Mouse (Mus musculus): ENCODE measurements around the gene Jmjd8. TPM values are rescaled to one million over a fixed set of nuclear protein-coding genes. Genes with fewer than 3 reads are reported as not detected.

The Jmjd8 gene
- polyA plus RNA-seq (2015; fragmentation: Illumina TruSeq; extraction: RNeasy Lipid Tissue Mini Kit (QIAGEN cat#74804); ENCODE audit: insufficient read depth, low read depth, low replicate concordance), result 31.5 TPM

GRCm38 (mm10) chr17:25828712-25829557, at the start of gene Jmjd8:
Jmjd8 (plus strand) TSS chr17:25828867.

GRCm38 (mm10) chr17:25785281-25785745, 43.4 kb upstream of the Jmjd8 start, which contains the start of gene Haghl:
Haghl (minus strand) TSS chr17:25785673.

GRCm38 (mm10) chr17:25786280-25786679, 42.4 kb upstream of the Jmjd8 start, which contains the start of gene Ccdc78:
Ccdc78 (plus strand) TSS chr17:25786580.

GRCm38 (mm10) chr17:25792615-25793014, 36.1 kb upstream of the Jmjd8 start, which contains the start of gene Fam173a:
Fam173a (minus strand) TSS chr17:25792901.

GRCm38 (mm10) chr17:25795609-25796092, 33.0 kb upstream of the Jmjd8 start, which contains the start of gene AC134908.4:
AC134908.4 (minus strand) TSS chr17:25795659.

GRCm38 (mm10) chr17:25796951-25797369, 31.7 kb upstream of the Jmjd8 start, which contains the start of gene Metrn:
Metrn (minus strand) TSS chr17:25797136.

GRCm38 (mm10) chr17:25808789-25809605, 19.7 kb upstream of the Jmjd8 start, which contains the start of gene Fbxl16:
Fbxl16 (plus strand) TSS chr17:25809085.

GRCm38 (mm10) chr17:25823452-25823851, 5.2 kb upstream of the Jmjd8 start, which contains the start of gene Wdr24:
Wdr24 (plus strand) TSS chr17:25823627.

GRCm38 (mm10) chr17:25833291-25833663, 4.6 kb downstream of the Jmjd8 start, which contains the start of gene Stub1:
Stub1 (minus strand) TSS chr17:25833404.

GRCm38 (mm10) chr17:25837076-25837410, 8.4 kb downstream of the Jmjd8 start, which contains the start of gene Rhbdl1:
Rhbdl1 (minus strand) TSS chr17:25837295.

GRCm38 (mm10) chr17:25841117-25841880, 12.6 kb downstream of the Jmjd8 start, which contains the start of gene Gm20683:
Gm20683 (minus strand) TSS chr17:25841763.

GRCm38 (mm10) chr17:25844396-25844901, 15.8 kb downstream of the Jmjd8 start, which contains the start of gene Rhot2:
Rhot2 (minus strand) TSS chr17:25844851.

GRCm38 (mm10) chr17:25860832-25861703, 32.4 kb downstream of the Jmjd8 start, which contains the start of gene Wdr90:
Wdr90 (minus strand) TSS chr17:25861501.

GRCm38 (mm10) chr17:25868601-25869191, 40.0 kb downstream of the Jmjd8 start, which contains the start of gene Mcrip2:
Mcrip2 (minus strand) TSS chr17:25868764.

GRCm38 (mm10) chr17:25874721-25875170, 46.1 kb downstream of the Jmjd8 start, which contains the start of gene Mettl26:
Mettl26 (plus strand) TSS chr17:25875074.

GRCm38 (mm10) chr17:25880196-25880910, 51.7 kb downstream of the Jmjd8 start, which contains the start of gene Wfikkn1:
Wfikkn1 (minus strand) TSS chr17:25880858.

Measured in pancreas, adult 10 weeks (tissue).